Mouse (Mus musculus) ovary, postnatal 36 days (tissue): ENCODE results near the gene Pdzd11.

Experiments used
- DNase-seq: peaks from one replicate; pipeline ENCODE4 v3.0.0; 2022; ENCODE audit warnings: low spot score, mixed read lengths

The Pdzd11 gene

DNA sequence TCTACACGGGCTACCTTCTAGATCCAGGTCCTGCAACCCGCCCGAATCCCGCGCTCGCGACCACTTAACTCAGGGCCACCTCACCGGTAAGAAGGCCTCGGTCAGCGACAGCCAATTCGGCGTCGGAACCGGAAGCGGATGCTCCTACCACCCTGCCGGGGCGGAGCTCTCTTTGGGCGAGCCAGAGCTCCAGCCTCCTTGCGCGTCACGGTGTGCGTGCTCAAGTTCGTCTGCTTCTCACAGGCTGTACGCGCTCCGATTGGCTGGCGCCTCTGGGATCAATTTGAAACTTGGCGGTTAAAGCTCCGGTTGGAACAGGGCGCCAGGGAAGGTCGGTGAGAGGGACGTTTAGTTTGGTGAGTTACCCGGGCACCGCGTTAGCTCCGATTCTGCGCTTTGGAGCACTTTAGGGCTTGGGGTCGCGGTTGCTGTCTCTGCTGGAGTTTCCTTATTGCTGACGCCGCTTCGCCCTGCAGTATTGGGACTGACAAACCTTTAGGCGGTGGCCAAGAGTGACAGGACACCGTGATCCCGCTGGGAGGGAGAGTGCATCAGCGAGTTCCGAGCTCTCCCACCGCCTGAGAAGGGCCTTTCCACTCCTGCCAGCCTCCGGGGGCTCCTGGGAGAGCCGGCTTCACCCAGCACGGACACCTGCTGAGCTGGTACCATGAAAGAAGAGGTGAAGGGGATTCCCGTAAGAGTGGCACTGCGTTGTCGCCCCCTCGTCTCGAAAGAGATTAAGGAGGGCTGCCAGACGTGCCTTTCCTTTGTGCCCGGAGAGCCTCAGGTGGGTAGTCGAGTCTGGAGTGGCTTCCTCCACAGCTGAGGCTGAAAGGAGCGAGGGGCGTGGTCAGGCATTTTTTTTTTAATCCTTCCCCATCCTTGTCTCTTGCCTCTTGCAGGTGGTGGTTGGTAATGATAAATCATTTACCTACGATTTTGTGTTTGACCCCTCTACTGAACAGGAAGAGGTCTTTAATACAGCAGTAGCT is at the start of gene Pdzd11:
Gene Pdzd11 (minus strand): TSS at position 767 of the 992 bp plus-strand sequence.
- DNase-seq = peak; percentile 84

DNA sequence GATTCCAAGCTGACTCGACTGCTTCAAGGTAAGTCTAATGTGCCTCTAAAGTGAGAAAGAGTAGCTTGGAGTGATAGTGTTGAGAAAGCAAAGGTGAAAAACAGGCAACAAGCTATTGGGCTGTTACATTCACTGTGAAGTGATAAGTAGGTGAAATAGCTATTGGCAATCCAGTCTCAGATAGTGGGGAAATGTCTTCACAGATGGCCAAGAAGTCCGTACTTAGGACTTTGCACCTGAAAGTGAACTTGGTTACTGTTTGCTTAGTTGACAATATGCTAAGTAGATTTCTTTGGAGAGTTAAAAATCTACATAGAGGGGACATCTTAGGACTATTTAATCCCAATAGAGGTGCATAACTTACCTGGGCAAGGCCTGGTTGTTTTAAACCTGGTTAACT is 38.5 kb upstream of the Pdzd11 start:
- no peak for DNase-seq

DNA sequence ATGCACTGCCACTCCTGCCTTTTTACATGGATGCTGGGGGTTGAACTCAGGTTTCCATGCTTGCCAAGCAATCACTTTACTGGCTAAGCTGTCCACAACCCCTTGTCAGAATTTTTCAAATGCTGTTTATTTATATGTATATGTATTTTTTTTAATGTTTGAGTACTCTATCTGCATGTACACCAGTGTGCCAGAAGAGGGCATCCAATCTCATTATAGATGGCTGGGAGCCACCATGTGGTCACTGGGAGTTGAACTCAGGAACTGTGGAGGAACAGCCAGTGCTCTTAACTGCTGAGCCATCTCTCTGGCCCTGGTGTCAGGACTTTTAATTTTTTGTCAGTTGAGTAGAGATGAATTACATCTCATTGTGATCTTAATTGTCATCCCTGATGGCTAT is 26.5 kb upstream of the Pdzd11 start:
- no peak for DNase-seq

DNA sequence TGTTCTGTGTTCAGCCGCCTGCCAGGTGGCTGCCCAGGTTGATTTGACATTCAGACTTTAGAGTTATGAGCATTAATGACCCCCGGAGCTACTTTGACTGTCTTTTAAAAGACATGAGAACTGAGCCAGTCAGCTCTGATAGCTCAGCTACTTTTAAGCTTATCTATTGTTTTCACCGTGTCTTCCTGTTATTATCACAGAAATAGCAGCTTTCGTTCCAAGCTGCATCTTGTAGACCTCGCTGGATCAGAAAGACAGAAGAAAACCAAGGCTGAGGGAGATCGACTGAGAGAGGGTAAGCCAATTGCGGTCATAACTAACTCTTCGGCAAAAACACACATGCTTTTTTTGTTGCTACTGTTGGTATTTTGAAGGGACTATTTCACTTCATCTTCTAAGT is 12.1 kb upstream of the Pdzd11 start:
- DNase-seq = no peak

DNA sequence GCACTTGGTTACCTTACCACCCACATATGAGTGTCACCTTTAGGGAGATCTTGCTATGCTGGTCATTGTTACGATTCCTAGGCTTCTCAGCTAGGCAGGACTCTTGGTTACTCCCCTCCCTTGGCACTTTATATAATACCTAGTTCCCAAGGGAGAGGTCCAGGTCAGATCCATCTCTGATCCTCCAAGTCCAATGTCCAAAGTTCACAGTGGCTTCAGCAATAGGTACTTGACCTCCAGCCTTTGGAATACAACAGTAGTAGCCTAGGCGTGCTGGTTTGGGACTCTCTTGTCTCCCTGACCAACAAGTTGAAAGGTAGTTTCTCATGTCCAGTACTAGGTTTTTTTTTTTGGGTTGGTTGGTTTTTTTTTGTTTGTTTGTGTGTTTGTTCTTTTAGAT is 2.7 kb upstream of the Pdzd11 start:
- no peak for DNase-seq

DNA sequence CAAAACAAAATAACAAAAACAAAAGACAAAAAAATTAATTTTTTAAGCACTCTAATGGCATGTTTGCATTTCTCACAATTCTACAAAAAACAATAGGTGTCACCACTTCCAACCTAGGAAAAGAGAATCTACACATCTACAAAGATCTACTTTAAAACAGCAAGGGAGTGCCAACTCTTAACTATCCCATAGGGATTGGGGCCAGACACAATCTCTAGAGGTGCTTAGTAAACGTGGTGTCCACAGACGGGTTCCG is 894 bp downstream of the Pdzd11 start, which contains the start of gene Kif4:
Gene Kif4 (plus strand): TSS at position 192 of the 256 bp plus-strand sequence.
- no peak for DNase-seq

DNA sequence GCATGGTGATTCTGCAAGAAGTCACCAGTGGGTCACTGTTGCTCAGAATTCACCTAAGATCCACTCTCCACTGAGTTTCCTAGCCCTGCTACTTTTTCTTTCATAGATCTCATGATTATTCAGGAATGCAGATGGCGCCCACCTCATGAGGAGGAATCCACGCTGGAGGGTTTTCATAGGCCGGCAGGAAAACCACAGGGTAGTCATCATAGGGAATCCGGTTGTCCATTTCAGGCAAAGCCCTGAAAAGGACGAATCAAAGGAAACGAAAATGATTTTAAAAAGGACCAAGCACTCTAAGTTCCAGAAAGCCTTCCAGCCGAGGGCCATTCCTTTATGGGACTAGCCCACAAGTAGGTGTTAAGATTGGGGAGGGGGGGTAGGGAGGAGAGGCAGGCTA is 1.2 kb downstream of the Pdzd11 start:
- DNase-seq = no peak

DNA sequence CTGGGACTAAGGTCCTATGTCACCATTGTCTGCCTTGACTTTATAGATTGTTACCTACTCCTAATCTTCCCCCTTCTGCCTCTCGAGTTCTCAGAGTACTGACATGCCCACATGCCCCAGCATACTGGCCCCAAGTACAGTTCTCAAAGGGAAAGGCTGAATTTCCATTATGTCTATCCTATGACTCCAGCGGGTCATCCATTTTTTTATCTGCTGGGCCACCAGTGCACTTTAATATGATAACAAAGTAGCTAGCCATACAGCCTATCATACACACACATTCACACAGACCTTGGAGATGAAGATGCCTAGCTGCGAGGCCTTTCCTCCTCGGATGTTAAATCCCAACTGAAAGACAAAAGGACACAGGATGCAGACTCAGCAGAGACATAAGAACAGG is 2.1 kb downstream of the Pdzd11 start:
- DNase-seq = no peak

DNA sequence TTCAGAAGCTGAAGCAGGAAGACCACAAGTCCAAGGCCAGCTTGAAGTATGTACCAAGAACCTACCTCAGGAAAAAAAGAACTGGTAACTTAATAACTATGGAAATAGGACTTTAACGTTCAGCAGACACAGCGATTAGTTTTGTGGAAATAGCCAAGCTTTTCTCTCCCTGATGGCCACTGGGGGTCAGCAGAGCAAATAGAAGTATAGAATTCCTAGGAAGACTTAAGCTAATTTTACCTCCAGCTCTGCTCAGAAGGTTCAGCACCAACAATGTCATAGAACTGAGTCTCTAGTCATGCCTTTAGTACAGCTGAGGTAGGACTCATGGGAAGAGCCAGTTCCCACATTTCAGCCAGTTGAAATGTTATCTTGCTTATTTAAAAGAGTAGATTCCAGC is 5.0 kb downstream of the Pdzd11 start:
- no peak for DNase-seq

DNA sequence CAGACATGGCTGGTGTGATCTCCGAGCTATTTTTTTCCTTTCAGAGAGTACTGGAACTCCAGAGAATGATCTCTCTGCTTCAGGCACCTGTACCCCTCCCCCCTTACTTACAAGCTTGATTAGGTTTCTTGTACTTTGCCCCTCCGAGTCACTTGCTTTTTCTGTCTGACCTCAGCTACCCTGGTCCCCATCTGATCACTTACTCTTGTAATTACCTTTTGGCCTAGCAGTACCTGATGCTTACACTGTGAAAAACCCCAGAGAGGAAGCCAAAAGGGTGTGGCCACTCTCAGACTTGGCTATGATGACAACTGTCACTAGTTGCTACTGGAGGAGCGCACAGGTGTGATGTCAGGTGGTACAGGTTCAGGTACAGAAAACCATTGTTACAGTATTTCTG is 7.9 kb downstream of the Pdzd11 start:
- DNase-seq = no peak

DNA sequence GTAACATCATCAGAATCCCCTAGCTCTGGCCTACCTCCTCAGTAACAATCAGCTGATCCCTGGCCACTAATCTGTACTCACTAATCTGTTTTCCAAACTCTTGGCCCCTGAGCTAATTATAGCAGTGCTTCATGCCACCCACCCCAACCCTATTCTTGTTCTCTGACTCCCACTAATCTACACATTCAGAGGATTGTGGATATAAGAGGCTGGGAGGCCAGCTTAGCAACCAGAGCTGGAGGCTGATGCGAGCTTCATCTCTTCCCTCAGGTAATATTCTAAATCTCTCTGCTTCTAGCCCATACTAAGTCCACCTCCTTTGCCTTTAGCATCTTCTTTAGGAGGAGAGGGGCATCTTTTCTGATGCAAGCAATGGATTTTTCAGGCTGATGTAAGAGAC is 21.1 kb downstream of the Pdzd11 start, which contains the start of gene Arr3:
Gene Arr3 (plus strand): TSS at position 184 of the 400 bp plus-strand sequence.
- no peak for DNase-seq

DNA sequence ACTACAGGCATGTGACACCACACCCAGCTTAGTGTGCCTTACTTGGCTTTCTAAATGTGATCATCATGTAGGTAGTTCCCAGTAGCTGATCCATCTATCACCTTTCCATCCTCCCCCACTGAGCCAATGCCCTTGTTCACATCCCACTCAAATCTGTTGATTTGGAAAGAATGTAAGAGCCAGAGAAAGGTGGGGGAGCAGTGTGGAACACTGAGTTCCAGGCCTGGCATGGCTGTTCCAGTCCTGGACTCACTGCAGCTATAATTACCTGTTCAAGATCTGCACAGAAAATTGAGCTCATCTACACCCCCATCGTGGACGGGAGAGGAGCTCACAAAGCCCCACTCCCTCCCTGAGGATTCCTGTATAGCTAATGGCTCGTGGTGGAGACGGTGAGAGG is 26.6 kb downstream of the Pdzd11 start:
- DNase-seq = no peak

DNA sequence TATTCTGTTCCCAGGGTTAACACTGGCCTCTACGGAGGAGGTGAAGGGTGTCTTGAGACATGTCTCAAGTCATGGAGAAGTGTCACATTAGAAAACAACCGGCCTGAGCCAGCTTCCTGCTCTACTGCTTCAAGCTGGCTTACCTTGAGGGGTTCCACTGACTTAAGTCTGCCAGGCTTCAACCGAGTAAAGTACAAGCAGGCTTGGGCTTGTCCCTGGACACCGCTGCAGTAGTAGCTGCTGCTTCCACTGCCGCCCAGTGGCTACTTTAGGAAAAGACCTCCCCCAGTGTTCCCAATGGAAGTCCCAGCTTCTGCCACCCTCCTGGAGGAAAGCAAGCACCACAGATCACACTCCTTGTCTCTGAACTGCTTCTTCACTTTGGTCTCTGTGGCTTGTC is 28.9 kb downstream of the Pdzd11 start:
- DNase-seq = peak; percentile 22

DNA sequence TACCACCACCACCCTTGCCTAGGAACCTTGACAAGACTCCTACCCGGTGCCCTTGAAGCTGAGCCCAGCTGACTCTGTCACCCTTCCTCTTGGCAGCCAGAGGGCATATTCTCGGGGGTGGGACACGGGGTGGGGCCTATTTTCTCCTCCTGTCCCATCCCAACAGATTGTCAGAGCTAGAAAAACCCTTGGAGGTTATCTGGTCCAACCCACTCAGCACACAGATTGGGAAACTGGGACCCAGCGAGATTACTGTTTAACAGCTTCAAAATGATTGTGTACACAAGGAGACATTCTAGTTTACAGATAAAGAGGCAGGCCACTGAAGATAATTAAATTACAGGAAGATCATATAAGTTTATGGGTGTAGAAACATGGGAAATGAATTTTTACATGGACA is 31.6 kb downstream of the Pdzd11 start, which contains the start of gene P2ry4:
Gene P2ry4 (minus strand): TSS at position 79 of the 400 bp plus-strand sequence.
- DNase-seq = no peak
